Mouse (Mus musculus): ENCODE measurements around the gene Tas1r3. TPM values are rescaled to one million over a fixed set of nuclear protein-coding genes. Genes with fewer than 3 reads are reported as not detected.

Tas1r3 gene
- polyA plus RNA-seq, 1 experiment, result 1.8 TPM

- 94% methylated on average over 4 of the region's 4 CpGs for WGBS
Measured at GRCm38 (mm10) chr4:155829866-155830265, 33.3 kb downstream of the Tas1r3 start.

GRCm38 (mm10) chr4:155823443-155823842, 39.7 kb downstream of the Tas1r3 start:
- 93% methylated on average over 16 of the region's 16 CpGs for WGBS
- no peak overlapping the region for H3K4me3 ChIP-seq (ENCODE audit: low read depth, low read length)
- no peak overlapping the region for H3K27ac ChIP-seq (ENCODE audit: insufficient read depth, low read depth, low read length)
- TF ChIP-seq POLR2A (IDR thresholded peaks at IDR 0.05; ENCODE audit: low read depth, low read length) (no peak), CTCF (IDR thresholded peaks at IDR 0.05; ENCODE audit: extremely low read depth, insufficient read length, insufficient replicate concordance, low read depth, low read length) (no peak)
- H3K36me3 ChIP-seq (ENCODE audit: control insufficient read depth, insufficient read depth, low read length), result peaks cover 66% of the 10 kb centered on the region
- no peaks in the 10 kb centered on the region for H3K27me3 ChIP-seq (ENCODE audit: control insufficient read depth, insufficient read depth, low read length)
- no peaks in the 10 kb centered on the region for H3K4me1 ChIP-seq (ENCODE audit: control insufficient read depth, insufficient read depth, insufficient read length, low read length)

More at GRCm38 (mm10) chr4:155829866-155830265, 33.3 kb downstream of the Tas1r3 start:
- peaks cover 13% of the 10 kb centered on the region for H3K4me1 ChIP-seq (ENCODE audit: control insufficient read depth, insufficient read depth, insufficient read length, low read length)
- TF ChIP-seq CTCF (IDR thresholded peaks at IDR 0.05; ENCODE audit: extremely low read depth, insufficient read length, insufficient replicate concordance, low read depth, low read length) (no peak), POLR2A (IDR thresholded peaks at IDR 0.05; ENCODE audit: low read depth, low read length) (no peak)
- H3K27ac ChIP-seq (ENCODE audit: insufficient read depth, low read depth, low read length), result no peak overlapping the region
- peaks cover 13% of the 10 kb centered on the region for H3K36me3 ChIP-seq (ENCODE audit: control insufficient read depth, insufficient read depth, low read length)
- H3K4me3 ChIP-seq (ENCODE audit: low read depth, low read length), result no peak overlapping the region
- no peaks in the 10 kb centered on the region for H3K27me3 ChIP-seq (ENCODE audit: control insufficient read depth, insufficient read depth, low read length)

GRCm38 (mm10) chr4:155821025-155821424, 42.1 kb downstream of the Tas1r3 start:
- no peak overlapping the region for H3K27ac ChIP-seq (ENCODE audit: insufficient read depth, low read depth, low read length)
- peaks cover 80% of the 10 kb centered on the region for H3K36me3 ChIP-seq (ENCODE audit: control insufficient read depth, insufficient read depth, low read length)
- TF ChIP-seq CTCF (IDR thresholded peaks at IDR 0.05; ENCODE audit: extremely low read depth, insufficient read length, insufficient replicate concordance, low read depth, low read length), result peak; percentile 39; the same call in 1 of the 2 replicates
- no peak for TF ChIP-seq POLR2A (IDR thresholded peaks at IDR 0.05; ENCODE audit: low read depth, low read length)
- no peak overlapping the region for H3K4me3 ChIP-seq (ENCODE audit: low read depth, low read length)
- H3K27me3 ChIP-seq (ENCODE audit: control insufficient read depth, insufficient read depth, low read length), result no peaks in the 10 kb centered on the region
- 71% methylated on average over 7 of the region's 7 CpGs for WGBS
- no peaks in the 10 kb centered on the region for H3K4me1 ChIP-seq (ENCODE audit: control insufficient read depth, insufficient read depth, insufficient read length, low read length)

GRCm38 (mm10) chr4:155817533-155817932, 45.6 kb downstream of the Tas1r3 start:
- TF ChIP-seq POLR2A (IDR thresholded peaks at IDR 0.05; ENCODE audit: low read depth, low read length), result no peak
- H3K27ac ChIP-seq (ENCODE audit: insufficient read depth, low read depth, low read length), result no peak overlapping the region
- H3K4me1 ChIP-seq (ENCODE audit: control insufficient read depth, insufficient read depth, insufficient read length, low read length), result peaks cover 3% of the 10 kb centered on the region; the same call in 1 of the 2 replicates
- H3K36me3 ChIP-seq (ENCODE audit: control insufficient read depth, insufficient read depth, low read length), result peaks cover 71% of the 10 kb centered on the region
- WGBS, result 36% methylated on average over 4 of the region's 4 CpGs
- H3K4me3 ChIP-seq (ENCODE audit: low read depth, low read length), result no peak overlapping the region
- H3K27me3 ChIP-seq (ENCODE audit: control insufficient read depth, insufficient read depth, low read length), result no peaks in the 10 kb centered on the region

- peaks cover 3% of the 10 kb centered on the region; the same call in 1 of the 2 replicates for H3K4me1 ChIP-seq (ENCODE audit: control insufficient read depth, insufficient read depth, insufficient read length, low read length)
- H3K27me3 ChIP-seq (ENCODE audit: control insufficient read depth, insufficient read depth, low read length), result no peaks in the 10 kb centered on the region
- peak overlapping the region; percentile 95 for H3K4me3 ChIP-seq (ENCODE audit: low read depth, low read length)
- H3K36me3 ChIP-seq (ENCODE audit: control insufficient read depth, insufficient read depth, low read length), result peaks cover 52% of the 10 kb centered on the region
- TF ChIP-seq POLR2A (IDR thresholded peaks at IDR 0.05; ENCODE audit: low read depth, low read length) (no peak), CTCF (IDR thresholded peaks at IDR 0.05; ENCODE audit: extremely low read depth, insufficient read length, insufficient replicate concordance, low read depth, low read length) (no peak)
- H3K27ac ChIP-seq (ENCODE audit: insufficient read depth, low read depth, low read length), result peak overlapping the region; percentile 78
- WGBS, result 1% methylated on average over 49 of the region's 49 CpGs
Measured at GRCm38 (mm10) chr4:155812665-155813181, 50.4 kb downstream of the Tas1r3 start.

- H3K27ac ChIP-seq (ENCODE audit: insufficient read depth, low read depth, low read length), result peak within 1 kb of the TSS; percentile 96
- no peaks in the 10 kb centered on the region for H3K27me3 ChIP-seq (ENCODE audit: control insufficient read depth, insufficient read depth, low read length)
- peak within 1 kb of the TSS; percentile 95 for H3K4me3 ChIP-seq (ENCODE audit: low read depth, low read length)
- peaks cover 52% of the 10 kb centered on the region for H3K36me3 ChIP-seq (ENCODE audit: control insufficient read depth, insufficient read depth, low read length)
- peaks cover 3% of the 10 kb centered on the region; the same call in 1 of the 2 replicates for H3K4me1 ChIP-seq (ENCODE audit: control insufficient read depth, insufficient read depth, insufficient read length, low read length)
- WGBS, result under 1% methylated on average over 59 of the region's 60 CpGs
- TF ChIP-seq CTCF (IDR thresholded peaks at IDR 0.05; ENCODE audit: extremely low read depth, insufficient read length, insufficient replicate concordance, low read depth, low read length) (no peak), POLR2A (IDR thresholded peaks at IDR 0.05; ENCODE audit: low read depth, low read length) (peak; percentile 71)
Measured at GRCm38 (mm10) chr4:155811929-155812664, 51.1 kb downstream of the Tas1r3 start, which contains the start of gene Ccnl2. Gene Ccnl2 (plus strand): TSS chr4:155812489.

Other genes starting within 250 kb of the Tas1r3 start
- 24.6 and 51.4 TPM in 2 replicates for gene Cdk11b, start 238.5 kb downstream of the Tas1r3 start, polyA plus RNA-seq (2012; rRNA removed)
- not detected in 2 replicates for gene Gm10563, start 218.0 kb downstream of the Tas1r3 start, polyA plus RNA-seq (2012; rRNA removed)
- 32.6 and 55.1 TPM in 2 replicates for gene Mmp23, start 210.0 kb downstream of the Tas1r3 start, polyA plus RNA-seq (2012; rRNA removed)
- gene Mib2, start 194.2 kb downstream of the Tas1r3 start, polyA plus RNA-seq (2012; rRNA removed), result 46.3 and 85.4 TPM in 2 replicates
- gene Fndc10, start 169.0 kb downstream of the Tas1r3 start, polyA plus RNA-seq (2012; rRNA removed), result 12.5 and 24.0 TPM in 2 replicates
- 87.2 and 140 TPM in 2 replicates for gene Ssu72, start 158.6 kb downstream of the Tas1r3 start, polyA plus RNA-seq (2012; rRNA removed)
- 0.53 and 0.80 TPM in 2 replicates for gene Tmem240, start 128.6 kb downstream of the Tas1r3 start, polyA plus RNA-seq (2012; rRNA removed)
- 57.3 and 65.5 TPM in 2 replicates for gene Atad3a, start 102.3 kb downstream of the Tas1r3 start, polyA plus RNA-seq (2012; rRNA removed)
- gene Vwa1, start 88.7 kb downstream of the Tas1r3 start, polyA plus RNA-seq (2012; rRNA removed), result 18.5 and 125 TPM in 2 replicates
- 0.63 and 2.6 TPM in 2 replicates for gene Tmem88b, start 77.5 kb downstream of the Tas1r3 start, polyA plus RNA-seq (2012; rRNA removed)
- not detected in 2 replicates for gene Ankrd65, start 72.9 kb downstream of the Tas1r3 start, polyA plus RNA-seq (2012; rRNA removed)
- 34.5 and 36.4 TPM in 2 replicates for gene Mrpl20, start 60.5 kb downstream of the Tas1r3 start, polyA plus RNA-seq (2012; rRNA removed)
- 20.5 and 31.3 TPM in 2 replicates for gene Ccnl2, start 50.9 kb downstream of the Tas1r3 start, polyA plus RNA-seq (2012; rRNA removed)
- 113 and 159 TPM in 2 replicates for gene Aurkaip1, start 32.1 kb downstream of the Tas1r3 start, polyA plus RNA-seq (2012; rRNA removed)
- gene Mxra8, start 23.7 kb downstream of the Tas1r3 start, polyA plus RNA-seq (2012; rRNA removed), result 67.9 and 98.1 TPM in 2 replicates
- 111 and 153 TPM in 2 replicates for gene Dvl1, start 16.0 kb downstream of the Tas1r3 start, polyA plus RNA-seq (2012; rRNA removed)
- 65.7 and 69.1 TPM in 2 replicates for gene Cptp, start 6.1 kb upstream of the Tas1r3 start, polyA plus RNA-seq (2012; rRNA removed)
- gene Ints11, start 6.2 kb upstream of the Tas1r3 start, polyA plus RNA-seq (2012; rRNA removed), result 15.0 and 26.0 TPM in 2 replicates
- gene Pusl1, start 28.4 kb upstream of the Tas1r3 start, polyA plus RNA-seq (2012; rRNA removed), result 25.2 and 30.8 TPM in 2 replicates
- gene Acap3, start 28.5 kb upstream of the Tas1r3 start, polyA plus RNA-seq (2012; rRNA removed), result 11.1 and 15.9 TPM in 2 replicates
- 73.5 and 206 TPM in 2 replicates for gene Ube2j2, start 80.5 kb upstream of the Tas1r3 start, polyA plus RNA-seq (2012; rRNA removed)
- 47.8 and 186 TPM in 2 replicates for gene C1qtnf12, start 99.0 kb upstream of the Tas1r3 start, polyA plus RNA-seq (2012; rRNA removed)
- 5.5 and 7.4 TPM in 2 replicates for gene B3galt6, start 129.3 kb upstream of the Tas1r3 start, polyA plus RNA-seq (2012; rRNA removed)
- 44.0 and 80.5 TPM in 2 replicates for gene Sdf4, start 129.5 kb upstream of the Tas1r3 start, polyA plus RNA-seq (2012; rRNA removed)
- gene Tnfrsf4, start 150.5 kb upstream of the Tas1r3 start, polyA plus RNA-seq (2012; rRNA removed), result 2.1 and 6.3 TPM in 2 replicates
- 3.9 and 6.1 TPM in 2 replicates for gene Tnfrsf18, start 162.8 kb upstream of the Tas1r3 start, polyA plus RNA-seq (2012; rRNA removed)
- gene Ttll10, start 196.1 kb upstream of the Tas1r3 start, polyA plus RNA-seq (2012; rRNA removed), result 5.2 and 9.1 TPM in 2 replicates
- gene 9430015G10Rik, start 246.6 kb upstream of the Tas1r3 start, polyA plus RNA-seq (2012; rRNA removed), result 7.4 and 8.3 TPM in 2 replicates